Mouse (Mus musculus): ENCODE results near the gene Ap1m2.

Ap1m2 gene

GRCm38 (mm10) chr9:21312134-21312533 is at the start of gene Ap1m2:
TSS of gene Ap1m2 (minus strand) at chr9:21312337.
- DNase-seq (ENCODE audit: low spot score in 2 of 2): peak; percentile 63 to 76

DNA sequence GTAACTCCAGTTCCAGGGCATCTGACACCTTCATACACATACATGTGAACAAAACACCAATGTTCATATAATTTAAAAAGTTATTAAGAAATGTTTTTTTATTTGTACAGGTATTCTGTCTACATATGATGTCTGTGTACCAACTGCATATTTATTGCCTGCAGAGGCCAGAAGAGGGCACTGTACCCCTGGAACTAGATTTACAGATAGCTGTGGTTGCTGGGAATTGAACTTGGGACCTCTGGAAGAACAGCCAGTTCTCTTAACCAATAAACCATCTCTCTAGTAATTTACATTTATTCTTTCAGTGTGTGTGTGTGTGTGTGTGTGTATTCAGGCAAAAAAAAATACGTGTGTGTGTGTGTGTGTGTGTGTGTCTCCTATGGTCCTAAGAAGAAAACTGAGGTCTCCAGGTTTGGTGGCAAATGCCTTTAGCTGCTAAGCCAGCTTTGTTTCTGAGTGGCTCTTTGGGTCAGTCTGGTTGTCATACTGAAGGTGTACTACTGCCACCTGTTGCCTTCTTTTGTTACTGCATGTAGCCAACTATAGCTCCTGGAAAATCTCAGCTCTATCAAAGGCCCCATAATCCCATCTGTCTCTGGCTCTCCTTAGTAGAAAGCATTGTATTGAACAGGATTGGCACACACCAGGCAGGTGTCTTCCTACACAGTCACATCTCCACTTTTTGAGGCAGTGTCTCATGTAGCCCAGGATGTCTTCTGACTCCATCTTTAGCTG is 45.0 kb upstream of the Ap1m2 start:
- no peak for DNase-seq (ENCODE audit: low spot score in 2 of 2)

DNA sequence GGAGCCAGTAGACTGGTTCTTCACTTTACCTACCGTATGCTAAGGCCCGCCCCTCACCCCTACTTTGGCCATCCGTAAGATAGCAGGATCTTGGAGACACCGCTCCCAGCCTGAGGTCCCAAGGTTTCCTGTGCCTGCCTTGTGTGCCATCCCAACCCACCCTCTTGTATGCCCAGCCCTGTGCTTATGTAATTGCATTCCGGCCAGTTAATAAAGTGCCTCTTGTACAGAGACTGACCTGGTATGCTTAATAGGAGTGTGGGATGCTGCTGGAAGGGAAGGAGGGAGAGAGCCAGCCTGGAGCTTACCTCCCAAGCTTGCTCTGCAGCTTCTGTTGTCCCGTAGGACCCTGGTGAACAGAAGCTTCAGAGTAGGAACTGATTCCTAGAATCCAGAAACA is 42.7 kb upstream of the Ap1m2 start:
- no peak for DNase-seq (ENCODE audit: low spot score in 2 of 2)

GRCm38 (mm10) chr9:21353373-21353686 is 41.2 kb upstream of the Ap1m2 start:
- DNase-seq (ENCODE audit: low spot score in 2 of 2): no peak

DNA sequence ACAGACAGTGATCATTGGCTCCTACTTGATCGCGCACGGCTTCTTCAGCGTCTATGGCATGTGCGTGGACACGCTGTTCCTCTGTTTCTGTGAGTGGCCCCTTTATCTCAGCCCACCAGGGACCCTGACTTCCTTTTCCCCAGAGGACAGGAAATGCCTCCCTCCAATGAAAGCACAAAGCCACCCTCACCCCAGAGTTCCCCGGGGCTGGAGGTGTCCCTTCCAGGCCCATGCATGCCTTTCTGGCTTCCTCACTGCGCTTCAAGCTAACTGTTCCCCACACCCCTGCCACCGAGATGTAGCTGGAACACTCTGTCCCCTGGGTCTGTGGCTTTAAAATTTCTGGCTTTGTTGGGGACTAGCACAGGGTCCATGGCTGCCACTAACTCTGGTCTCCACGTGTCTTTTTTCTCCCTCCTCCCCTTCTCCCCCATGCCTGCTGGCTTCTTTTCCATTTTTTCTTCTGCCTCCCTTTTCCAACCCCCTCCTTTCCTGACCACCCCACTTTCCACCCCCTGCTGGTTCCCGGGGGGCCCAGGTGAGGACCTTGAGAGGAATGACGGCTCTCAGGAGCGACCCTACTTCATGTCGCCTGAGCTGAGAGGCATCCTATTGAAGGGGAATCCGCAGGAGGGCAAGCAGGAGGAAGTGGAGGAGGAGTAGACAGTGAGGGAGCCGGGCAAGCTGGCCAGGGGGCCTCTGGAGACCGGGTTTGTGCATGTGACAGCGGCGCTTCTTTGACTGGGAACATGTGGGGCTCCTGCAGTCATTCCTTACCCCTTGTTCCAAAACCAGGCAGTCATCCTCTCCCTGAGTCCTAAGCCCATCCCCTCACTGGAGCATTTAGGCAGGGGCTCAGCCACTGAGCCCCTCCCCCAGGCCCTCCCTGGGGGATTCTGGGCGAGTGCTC is 40.6 kb upstream of the Ap1m2 start:
- no peak for DNase-seq (ENCODE audit: low spot score in 2 of 2)

DNA sequence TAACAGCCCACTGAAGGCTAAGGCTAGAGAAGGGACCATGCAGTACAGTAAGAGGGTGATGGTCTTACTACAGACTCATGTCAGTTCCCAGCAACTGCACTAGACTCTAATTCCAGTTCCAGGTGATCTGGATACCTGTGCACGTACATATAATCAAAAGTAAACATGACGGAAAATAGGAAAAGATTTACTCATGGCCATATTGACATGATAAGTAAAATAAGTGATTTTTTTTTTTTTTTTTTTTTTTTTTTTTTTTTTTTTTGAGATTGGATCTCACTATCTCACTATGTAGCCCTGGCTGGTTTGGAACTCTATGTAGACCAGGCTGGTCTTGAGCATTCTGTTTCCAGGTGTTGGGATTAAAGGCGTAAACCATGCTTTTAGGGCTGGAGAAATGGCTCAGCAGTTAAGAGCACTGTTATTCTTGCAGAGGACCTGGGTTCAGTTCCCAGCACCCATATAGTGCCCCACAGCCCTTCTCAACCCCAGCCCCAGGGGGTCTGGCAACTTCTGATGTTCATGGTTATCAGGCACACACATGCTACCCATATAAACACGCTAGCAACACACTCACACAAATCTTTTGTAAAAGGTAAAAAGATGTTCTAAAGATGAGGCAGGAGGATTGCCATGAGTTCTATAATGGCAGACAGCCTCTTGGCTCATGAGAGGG is 39.7 kb upstream of the Ap1m2 start:
- no peak for DNase-seq (ENCODE audit: low spot score in 2 of 2)

DNA sequence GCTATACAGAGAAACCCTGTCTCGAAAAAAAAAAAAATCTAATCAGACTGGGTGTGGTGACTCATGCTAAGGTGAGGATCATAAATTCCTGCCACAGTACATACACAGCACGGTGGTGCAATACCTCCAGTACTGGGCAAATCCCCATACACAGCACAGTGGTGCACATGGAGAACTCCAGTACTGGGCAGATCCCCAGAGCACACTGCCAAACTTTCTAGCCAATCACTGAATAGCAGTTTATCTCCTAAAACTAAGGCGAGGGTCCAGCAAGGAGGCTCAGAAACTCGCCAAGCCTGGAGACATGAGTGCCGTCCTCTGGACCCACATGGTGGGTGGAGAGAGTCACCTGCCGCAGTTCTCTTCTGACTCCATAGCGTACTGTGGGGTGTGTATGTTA is 39.0 kb upstream of the Ap1m2 start:
- DNase-seq (ENCODE audit: low spot score in 2 of 2): no peak

DNA sequence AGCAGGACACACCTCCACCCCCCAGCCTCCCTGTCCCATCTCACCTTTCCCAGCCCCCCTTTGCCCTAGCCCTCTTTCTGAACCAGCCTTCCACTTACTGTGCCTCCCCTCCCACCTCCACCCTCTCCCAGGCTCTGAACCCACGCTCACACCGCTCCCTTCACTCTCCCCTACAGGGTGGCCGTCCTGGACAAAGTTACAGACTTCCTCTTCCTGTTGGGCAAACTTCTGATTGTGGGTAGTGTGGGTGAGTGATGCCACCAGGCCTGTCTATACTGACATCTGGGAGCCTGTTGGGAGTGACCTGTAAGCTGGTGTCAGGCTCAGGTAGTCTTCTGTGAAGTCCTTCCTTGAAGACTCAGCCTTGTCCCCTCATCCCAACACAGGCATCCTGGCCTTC is 36.0 kb upstream of the Ap1m2 start:
- DNase-seq (ENCODE audit: low spot score in 2 of 2): no peak

DNA sequence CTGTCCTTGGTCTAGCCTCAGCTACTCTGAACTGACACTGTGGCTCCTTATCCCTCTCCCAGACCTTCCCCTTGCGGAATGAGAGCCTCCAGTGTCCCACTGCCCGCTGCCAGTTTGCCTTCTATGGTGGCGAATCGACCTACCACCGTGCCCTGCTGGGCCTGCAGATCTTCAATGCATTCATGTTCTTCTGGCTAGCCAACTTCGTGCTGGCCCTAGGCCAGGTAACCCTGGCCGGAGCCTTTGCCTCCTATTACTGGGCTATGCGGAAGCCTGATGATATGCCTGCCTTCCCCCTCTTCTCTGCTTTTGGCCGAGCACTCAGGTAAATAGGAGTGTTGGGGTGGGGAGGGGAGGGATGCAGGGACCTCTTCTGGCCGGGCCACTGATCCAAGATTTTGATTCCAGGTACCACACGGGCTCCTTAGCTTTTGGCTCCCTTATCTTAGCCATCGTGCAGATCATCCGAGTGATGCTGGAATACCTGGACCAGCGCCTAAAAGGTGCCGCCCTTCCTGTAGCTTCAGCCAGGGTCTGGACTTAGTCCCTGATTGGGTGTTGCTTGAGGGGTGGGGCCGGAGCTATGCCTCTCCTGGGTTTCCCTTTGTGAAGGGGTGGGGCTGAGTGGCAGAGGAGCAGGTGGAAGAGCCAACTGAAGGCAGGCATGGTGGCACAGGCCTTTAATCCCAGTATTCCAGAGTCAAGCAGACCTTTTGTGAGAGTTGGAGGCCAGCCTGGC is 34.7 kb upstream of the Ap1m2 start:
- no peak for DNase-seq (ENCODE audit: low spot score in 2 of 2)

- peak in 1 of 2 experiments; percentile 35 for DNase-seq (ENCODE audit: low spot score in 2 of 2)
Observed at GRCm38 (mm10) chr9:21340411-21340810, 28.3 kb upstream of the Ap1m2 start.

DNA sequence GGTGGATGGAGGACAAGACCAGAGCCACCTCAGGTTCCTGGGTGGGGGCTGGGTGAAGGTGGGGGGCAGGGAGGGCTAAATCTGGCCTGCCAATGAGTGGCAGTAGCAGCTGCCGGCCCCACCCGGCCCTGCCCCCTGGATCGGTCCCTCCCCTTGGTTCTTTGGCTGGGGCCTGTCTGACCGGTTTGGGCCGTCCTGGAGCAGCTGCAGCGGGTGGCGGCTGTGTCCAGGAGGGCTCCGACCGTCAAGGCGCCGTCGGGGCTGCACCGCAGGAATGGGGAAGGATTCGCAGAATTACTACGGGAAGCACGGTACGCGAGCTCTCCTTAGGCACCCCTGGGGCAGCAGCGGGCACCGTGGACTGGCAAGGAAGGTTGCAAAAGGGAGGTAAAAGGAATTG is 25.5 kb upstream of the Ap1m2 start:
- DNase-seq (ENCODE audit: low spot score in 2 of 2): peak; percentile 69 to 80

DNA sequence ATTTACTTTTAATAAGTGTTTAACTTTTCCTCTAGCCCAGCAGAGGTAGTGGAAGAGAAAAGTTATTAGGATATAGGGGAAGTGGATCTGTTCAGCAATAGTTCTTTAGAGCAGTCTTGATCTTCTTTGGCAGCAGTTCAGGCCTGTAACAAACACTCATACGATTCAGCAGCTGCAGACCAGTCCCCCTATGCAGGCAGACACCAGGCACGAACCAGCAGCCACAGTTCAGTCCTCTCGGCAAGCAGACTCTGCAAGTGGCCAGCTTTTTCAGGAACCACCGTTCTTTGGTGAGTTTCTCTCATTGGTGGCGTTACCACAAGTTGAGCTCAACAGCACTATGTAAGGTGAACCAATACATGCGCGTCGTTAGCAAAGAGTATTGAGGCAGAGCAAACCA is 24.4 kb upstream of the Ap1m2 start:
- DNase-seq (ENCODE audit: low spot score in 2 of 2): no peak

- no peak for DNase-seq (ENCODE audit: low spot score in 2 of 2)
Observed at GRCm38 (mm10) chr9:21335391-21335790, 23.3 kb upstream of the Ap1m2 start.

DNA sequence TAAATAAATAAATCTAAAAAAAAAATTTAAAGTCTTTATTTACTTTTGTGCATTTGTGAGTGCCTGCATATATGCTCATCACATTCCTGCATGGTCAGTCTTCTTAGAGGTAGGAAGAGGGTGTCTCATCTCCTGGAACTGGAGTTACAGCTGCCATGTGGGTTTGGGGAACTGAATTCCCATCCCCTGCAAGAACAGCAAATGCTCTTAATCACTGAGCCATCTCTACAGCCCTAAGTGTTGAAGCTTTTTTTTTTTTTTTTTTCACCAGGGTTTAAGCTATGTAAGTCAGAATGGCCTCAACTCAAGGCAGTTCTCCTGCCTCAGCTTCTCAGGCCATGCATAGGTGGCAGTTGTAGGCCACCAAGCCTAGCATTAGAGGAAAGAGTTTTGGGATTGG is 22.6 kb upstream of the Ap1m2 start:
- DNase-seq (ENCODE audit: low spot score in 2 of 2): no peak

DNA sequence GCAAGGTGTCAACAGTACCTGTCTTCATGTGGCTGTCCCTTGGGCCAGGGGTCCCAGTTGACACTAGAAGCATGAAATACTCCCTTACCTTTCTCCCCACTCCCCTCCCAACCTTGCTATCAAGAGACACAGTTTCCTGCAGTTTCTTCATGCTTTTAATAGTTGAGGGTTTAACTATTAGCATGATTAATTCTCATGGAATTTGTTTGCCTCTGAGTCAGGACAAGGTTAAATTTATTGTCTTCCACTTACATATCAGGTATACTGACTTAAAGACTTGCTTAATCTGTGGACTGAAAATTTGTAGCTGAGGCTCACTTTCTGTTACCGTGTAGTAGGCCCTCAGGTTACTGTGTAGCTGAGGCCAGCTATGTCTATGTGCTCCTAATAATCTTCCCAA is 21.4 kb upstream of the Ap1m2 start:
- DNase-seq (ENCODE audit: low spot score in 2 of 2): no peak

DNA sequence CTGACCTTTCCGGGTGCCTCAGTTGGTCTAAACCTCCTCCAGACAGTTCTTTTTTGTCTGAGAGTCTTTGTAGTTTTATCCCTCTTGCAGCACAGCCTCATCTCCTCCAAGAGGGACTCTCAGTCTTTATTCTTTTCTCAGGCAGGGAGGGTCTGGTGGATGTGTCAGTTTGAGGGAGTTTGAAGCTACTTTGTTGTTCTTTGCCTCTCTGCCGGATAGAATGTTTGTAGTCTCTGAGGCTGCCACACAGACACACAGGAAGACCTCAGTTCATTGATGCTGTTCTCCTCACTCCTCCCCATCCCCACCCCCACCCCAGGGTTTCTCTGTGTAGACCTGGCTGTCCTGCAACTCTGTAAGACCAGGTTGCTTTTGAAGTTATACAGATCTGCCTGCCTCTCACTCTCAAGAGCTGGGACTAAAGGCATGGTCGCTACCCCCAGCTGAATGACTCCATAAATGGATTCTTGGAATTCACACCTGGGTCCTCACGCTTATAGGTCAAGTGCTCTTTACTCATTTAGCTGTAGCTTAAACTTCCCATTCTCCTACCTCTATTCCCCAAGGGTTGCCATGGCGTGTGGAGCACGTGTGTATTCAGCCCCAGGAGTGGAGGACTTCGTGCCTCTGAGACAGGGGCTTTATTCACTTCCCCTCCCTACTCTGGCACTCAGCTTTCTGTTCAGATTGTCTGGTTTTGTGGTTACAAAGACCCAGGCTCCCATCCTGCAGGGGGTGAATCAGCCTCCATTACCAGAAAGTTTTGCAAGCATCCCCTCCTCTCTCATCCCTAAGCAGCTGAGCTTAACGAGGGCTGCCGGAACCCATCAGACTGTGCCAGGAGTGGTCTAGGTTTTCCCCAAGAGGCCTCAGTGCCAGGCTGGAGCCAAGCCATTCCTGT is 20.3 kb upstream of the Ap1m2 start:
- DNase-seq (ENCODE audit: low spot score in 2 of 2): no peak

- DNase-seq (ENCODE audit: low spot score in 2 of 2): no peak
Observed at GRCm38 (mm10) chr9:21331365-21332140, 19.4 kb upstream of the Ap1m2 start.

- no peak for DNase-seq (ENCODE audit: low spot score in 2 of 2)
Observed at GRCm38 (mm10) chr9:21329699-21330289, 17.7 kb upstream of the Ap1m2 start.

- no peak for DNase-seq (ENCODE audit: low spot score in 2 of 2)
Observed at GRCm38 (mm10) chr9:21329041-21329440, 16.9 kb upstream of the Ap1m2 start.

- DNase-seq (ENCODE audit: low spot score in 2 of 2): no peak
Observed at GRCm38 (mm10) chr9:21328041-21328440, 15.9 kb upstream of the Ap1m2 start.
